Mouse (Mus musculus): ENCODE measurements at regions not wholly inside any gene's neighbourhood (a gene's known extent, or its start where the extent isn't known, plus 50 kb on each side); places are given as distances from the start of the nearest gene placed in this dataset.

- TF ChIP-seq CTCF (IDR thresholded peaks at IDR 0.05; ENCODE audit: borderline replicate concordance, control insufficient read depth, extremely low read depth, insufficient read depth, low read length, poor library complexity) = no peak
- no peak for TF ChIP-seq POLR2A (IDR thresholded peaks at IDR 0.05; ENCODE audit: control insufficient read depth, extremely low read depth, insufficient read depth, low read length, poor library complexity)
These were observed 54.1 kb upstream of the Top1 start for GRCm38 (mm10) chr2:160591446-160592180.

Data from thymus, adult 2 months (tissue).